Mouse (Mus musculus) liver, embryonic 14.5 days (tissue): ENCODE results near the gene St6galnac6. TPM values are rescaled to one million over a fixed set of nuclear protein-coding genes. Genes with fewer than 3 reads are reported as not detected.
A peak's percentile ranks its signal among the peaks of the same experiment; 100 is the strongest.

Source experiments
- ATAC-seq: fragments of 200-750 bp; cut with Nextera tagmentation; 2 replicates; pipeline ENCODE4 v1.8.0; 2017; ENCODE audit warnings: moderate number of reproducible peaks, mild to moderate bottlenecking, moderate library complexity; ENCODE audit not compliant: insufficient read depth
- DNase-seq, 3 experiments: peaks; one replicate each; pipeline ENCODE4 v3.0.0-alpha.2; 2012 to 2013; ENCODE audit warnings: low read depth in 3 of 3, low spot score in 3 of 3
- H3K27ac ChIP-seq: fragments of 300-500 bp; sonication (generic); 2 replicates; pipeline ENCODE4 v1.5.1; 2014; ENCODE audit warnings: moderate library complexity, mild to moderate bottlenecking, control low read depth, inconsistent platforms
- H3K27me3 ChIP-seq: fragments of 300-500 bp; sonication (generic); 2 replicates; pipeline ENCODE4 v1.6.1; 2014; ENCODE audit warnings: mild to moderate bottlenecking, low read length, moderate library complexity; ENCODE audit not compliant: control insufficient read depth, insufficient read depth
- H3K36me3 ChIP-seq: fragments of 300-500 bp; sonication (generic); replicated peaks from 2 replicates; pipeline ENCODE4 v1.6.1; 2014; ENCODE audit warnings: low read depth; ENCODE audit not compliant: control insufficient read depth, insufficient read depth
- H3K4me1 ChIP-seq, 2 experiments: fragments of 200-500 bp in 1 of 2; fragments of 300-500 bp in 1 of 2; sonication (generic) in 1 of 2; replicated peaks; 2 replicates each; pipeline ENCODE4 v1.6.1; 2012 to 2014; ENCODE audit warnings: antibody characterized with exemption in 1 of 2, inconsistent platforms in 1 of 2, low read length in 1 of 2; ENCODE audit not compliant: control insufficient read depth in 2 of 2, insufficient read depth in 2 of 2
- H3K4me2 ChIP-seq: fragments of 300-500 bp; sonication (generic); 2 replicates; pipeline ENCODE4 v1.6.1; 2014; ENCODE audit warnings: low read depth, mild to moderate bottlenecking, control low read depth, moderate library complexity
- H3K4me3 ChIP-seq, 2 experiments: fragments of 200-500 bp in 1 of 2; fragments of 300-500 bp in 1 of 2; sonication (generic) in 1 of 2; 2 replicates each; pipeline ENCODE4 v1.5.1; 2012 to 2014; ENCODE audit warnings: low read depth in 2 of 2, low read length in 2 of 2, mild to moderate bottlenecking in 2 of 2, control low read depth in 1 of 2, inconsistent platforms in 1 of 2, moderate library complexity in 1 of 2; ENCODE audit not compliant: insufficient read depth in 1 of 2
- H3K9ac ChIP-seq: fragments of 300-500 bp; sonication (generic); replicated peaks from 2 replicates; pipeline ENCODE4 v1.6.1; 2014; ENCODE audit warnings: mild to moderate bottlenecking, control low read depth, moderate library complexity
- H3K9me3 ChIP-seq: fragments of 300-500 bp; sonication (generic); 2 replicates; pipeline ENCODE4 v1.6.1; 2016; ENCODE audit warnings: low read length, mixed read lengths; ENCODE audit not compliant: control insufficient read depth
- CTCF ChIP-seq: IDR thresholded peaks from 2 replicates; pipeline ENCODE4 v1.5.1; 2016; ENCODE audit warnings: antibody characterized with exemption, low read depth, control low read depth
- EP300 ChIP-seq: IDR thresholded peaks from 2 replicates; pipeline ENCODE4 v1.6.1; 2016; ENCODE audit warnings: antibody characterized with exemption, low read depth
- WGBS: fragments of 180-500 bp; shearing (Covaris S2); extraction: QIAGEN DNeasy Blood & Tissue Kit; methylation state at CpG from one replicate; pipeline ENCODE4 v1.1.7; 2014; ENCODE audit not compliant: insufficient replicate concordance; 5-methylcytosine and 5-hydroxymethylcytosine counted together
- polyA plus RNA-seq, 2 experiments: library from polyadenylated mRNA; depleted of rRNA in 1 of 2; stranded (reverse) in 1 of 2; unstranded in 1 of 2; fragments of >200 nt; fragmentation: Nextera tagmentation in 1 of 2; extraction: Ambion mirVana in 1 of 2; gene quantifications; 2 replicates each; pipeline versions ENCODE4 v1.2.1 to v1.2.3; 2012 to 2014

The St6galnac6 gene
- polyA plus RNA-seq, 2 experiments: 3.2 to 9.9 TPM

DNA sequence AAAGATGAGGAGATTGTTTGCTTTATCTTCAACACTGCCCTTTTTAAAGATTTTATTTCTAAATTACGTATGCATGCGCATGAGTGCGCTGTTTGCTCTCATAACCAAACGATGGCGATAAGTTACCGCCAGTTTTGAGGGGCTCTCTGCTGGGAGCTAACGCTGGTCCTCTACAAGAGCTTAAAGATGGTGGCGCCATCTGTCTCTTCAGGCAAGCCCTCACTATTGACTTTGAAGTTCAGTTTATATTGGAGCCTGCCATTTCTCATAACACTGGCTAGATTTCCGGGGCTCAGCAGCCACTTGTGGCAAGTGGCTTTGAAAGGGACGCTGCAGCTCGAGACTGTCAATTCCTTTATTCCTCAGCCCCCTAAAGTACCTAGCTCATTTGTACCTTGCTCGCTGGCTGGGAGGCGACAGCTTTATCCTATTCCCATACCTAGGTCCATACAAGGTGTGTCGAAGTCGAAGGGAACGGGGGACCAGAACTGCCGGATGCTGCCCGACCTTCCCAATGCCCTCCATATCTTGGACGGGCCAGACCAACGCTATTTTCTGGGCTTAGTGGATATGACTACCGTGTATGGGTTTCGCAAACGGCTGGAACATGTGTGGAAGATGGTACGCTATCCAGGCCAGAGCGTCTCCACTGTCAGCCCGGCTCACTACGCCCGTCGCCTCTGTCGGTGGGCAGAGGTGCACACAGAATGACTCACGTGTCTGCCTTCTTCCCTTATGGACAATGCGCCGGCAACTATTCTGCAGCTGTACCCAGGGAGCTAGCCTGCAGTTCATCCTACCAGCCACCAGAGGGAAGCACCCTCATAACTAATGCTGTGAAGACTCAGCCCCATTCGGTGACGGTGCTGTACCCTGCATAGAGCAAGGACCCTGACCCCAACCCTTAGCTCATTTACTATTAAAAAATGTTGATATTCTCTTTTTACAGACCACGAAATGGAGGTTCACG lies 16.4 kb upstream of the St6galnac6 start:
- TF ChIP-seq CTCF (peak; percentile 98), EP300 (no peak)
- H3K36me3 ChIP-seq: no peaks in the 10 kb centered on the region
- H3K9me3 ChIP-seq: no peaks in the 10 kb centered on the region
- peak overlapping the region; percentile 24 for H3K9ac ChIP-seq
- peak overlapping the region; percentile 8 to 28 for H3K4me3 ChIP-seq
- DNase-seq (peak in 2 of 3 experiments; percentile 66), ATAC-seq (peak; percentile 54)
- H3K4me1 ChIP-seq: peaks cover 4 to 25% of the 10 kb centered on the region in 2 experiments; a peak in 3 of 4 replicates
- H3K4me2 ChIP-seq: peak overlapping the region; percentile 63
- WGBS: 10% methylated on average over 37 of the region's 37 CpGs
- peaks cover 7% of the 10 kb centered on the region; the same call in 1 of the 2 replicates for H3K27me3 ChIP-seq
- no peak overlapping the region for H3K27ac ChIP-seq

DNA sequence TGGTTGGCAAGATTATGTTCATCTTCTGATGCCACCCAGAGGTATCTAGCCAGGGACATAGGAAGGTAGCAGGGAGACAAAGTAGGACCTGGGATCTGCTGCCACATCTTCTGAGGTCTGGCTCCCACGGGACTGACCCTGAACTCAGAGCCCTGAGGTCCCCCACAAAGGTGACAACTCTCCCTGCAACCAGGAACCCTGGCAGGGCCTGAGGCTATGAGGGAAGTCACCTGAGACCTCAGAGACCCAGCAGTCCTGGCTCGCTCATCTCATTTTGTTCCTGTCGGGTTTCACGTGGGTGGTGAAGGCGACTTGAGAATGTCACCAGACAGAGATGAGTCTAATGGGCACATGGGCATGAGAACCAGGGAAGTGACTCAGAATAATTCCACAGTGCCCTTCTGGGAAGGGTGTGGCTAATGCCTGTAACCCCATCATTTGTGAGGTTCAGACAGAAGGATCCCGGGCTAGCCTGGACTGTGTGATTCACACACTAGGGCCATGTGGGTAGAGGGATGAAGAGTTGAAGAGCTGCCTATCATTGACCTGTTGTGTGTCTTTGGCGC lies 14.3 kb upstream of the St6galnac6 start:
- Histone ChIP-seq H3K27ac (no peak overlapping the region), H3K36me3 (no peaks in the 10 kb centered on the region), H3K4me3 (no peak overlapping the region), H3K9me3 (no peaks in the 10 kb centered on the region), H3K9ac (no peak overlapping the region), H3K4me1 (peaks cover 4 to 27% of the 10 kb centered on the region in 2 experiments; a peak in 3 of 4 replicates), H3K4me2 (no peak overlapping the region), H3K27me3 (no peaks in the 10 kb centered on the region)
- ATAC-seq: no peak
- DNase-seq: no peak
- WGBS: 68% methylated on average over 7 of the region's 7 CpGs
- no peak for TF ChIP-seq EP300
- TF ChIP-seq CTCF: no peak

DNA sequence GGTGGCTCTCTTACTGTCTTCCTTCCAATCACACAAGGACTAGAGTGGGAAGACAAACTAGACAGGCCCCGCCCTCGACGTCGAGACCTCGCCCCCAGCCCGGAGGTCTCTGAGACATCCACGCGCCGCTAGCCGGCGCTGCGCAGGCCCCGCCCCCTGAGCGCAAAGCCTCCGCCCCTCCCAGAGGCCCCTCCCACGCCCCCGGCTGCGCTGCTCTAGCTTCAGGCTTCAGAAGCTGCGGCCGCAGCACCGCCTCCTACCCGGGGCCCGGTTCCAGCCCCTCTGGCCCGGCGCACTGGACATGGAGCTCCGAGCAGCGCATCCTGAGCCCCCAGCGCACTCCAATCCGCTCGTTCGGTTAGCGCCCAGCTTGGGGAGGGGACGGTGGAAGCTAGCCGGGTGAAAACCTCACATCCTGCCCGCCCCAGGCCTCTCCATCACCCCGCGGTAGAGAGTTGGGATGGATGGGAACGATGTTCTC lies 12.6 kb upstream of the St6galnac6 start, which contains the start of gene St6galnac4:
St6galnac4 (plus strand) TSS at position 225 of the 481 bp plus-strand sequence.
- peak within 1 kb of the TSS; percentile 85 for H3K4me2 ChIP-seq
- H3K4me3 ChIP-seq: peak within 1 kb of the TSS; percentile 59 to 84
- 1% methylated on average over 38 of the region's 38 CpGs for WGBS
- peak within 1 kb of the TSS; percentile 63 for H3K9ac ChIP-seq
- peak; percentile 86 for ATAC-seq
- no peak for TF ChIP-seq EP300
- TF ChIP-seq CTCF: peak; percentile 49
- peak; percentile 75 to 78 (median 76) for DNase-seq
- H3K27me3 ChIP-seq: no peaks in the 10 kb centered on the region
- H3K9me3 ChIP-seq: no peaks in the 10 kb centered on the region
- H3K4me1 ChIP-seq: peaks cover 4 to 24% of the 10 kb centered on the region in 2 experiments; a peak in 3 of 4 replicates
- no peak within 1 kb of the TSS for H3K27ac ChIP-seq
- H3K36me3 ChIP-seq: no peaks in the 10 kb centered on the region

DNA sequence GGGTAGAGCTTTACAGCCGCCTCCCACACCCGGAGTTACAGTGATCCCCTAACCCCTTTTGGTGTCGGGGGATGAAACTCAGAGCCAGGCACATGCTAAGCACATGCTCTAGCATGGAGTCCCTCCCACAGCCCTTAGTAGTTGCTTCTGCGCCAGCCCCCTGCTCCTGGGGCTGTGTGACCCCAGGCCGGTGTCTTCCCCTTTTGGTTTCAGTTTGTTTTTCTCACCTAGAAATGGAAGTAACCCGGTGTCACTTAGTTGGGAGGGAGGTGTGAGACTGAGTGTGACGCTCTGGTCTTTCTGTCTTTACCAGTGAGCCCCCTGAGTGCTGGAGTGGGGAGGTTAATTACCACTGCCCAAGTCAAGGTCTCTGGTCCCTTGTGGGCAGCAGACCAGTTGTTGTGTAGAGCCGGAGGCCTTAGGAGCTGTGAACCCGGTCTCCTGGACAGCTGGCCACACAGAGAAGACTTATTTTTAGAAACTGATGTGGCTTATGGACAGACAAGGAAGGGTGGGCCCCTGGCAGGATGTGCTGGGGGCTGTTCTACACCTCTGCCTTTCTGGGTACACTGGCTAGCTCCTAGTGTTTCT lies 11.7 kb upstream of the St6galnac6 start:
- Histone ChIP-seq H3K4me1 (peaks cover 4 to 23% of the 10 kb centered on the region in 2 experiments; a peak in 3 of 4 replicates), H3K9me3 (no peaks in the 10 kb centered on the region), H3K36me3 (no peaks in the 10 kb centered on the region), H3K4me3 (peak overlapping the region; percentile 59 to 84), H3K27me3 (no peaks in the 10 kb centered on the region), H3K27ac (no peak overlapping the region), H3K4me2 (peak overlapping the region; percentile 85), H3K9ac (peak overlapping the region; percentile 63)
- TF ChIP-seq CTCF (no peak), EP300 (no peak)
- no peak for DNase-seq
- WGBS: 4% methylated on average over 9 of the region's 9 CpGs
- no peak for ATAC-seq
